Mouse (Mus musculus) stomach, embryonic 14.5 days (tissue): ENCODE results near the gene E130218I03Rik. TPM values are rescaled to one million over a fixed set of nuclear protein-coding genes. Genes with fewer than 3 reads are reported as not detected.

ENCODE experiments used
- ATAC-seq: fragments of 200-750 bp; cut with Nextera tagmentation; 2 replicates; pipeline ENCODE4 v1.8.0; 2017; ENCODE audit warnings: low read depth, moderate TSS enrichment; ENCODE audit not compliant: insufficient number of reproducible peaks, insufficient read depth, low FRiP score
- H3K27ac ChIP-seq: fragments of 300-500 bp; sonication (generic); 2 replicates; pipeline ENCODE4 v1.5.1; 2014; ENCODE audit warnings: mild to moderate bottlenecking, low read length, moderate library complexity, mixed read lengths
- H3K27me3 ChIP-seq: fragments of 300-500 bp; sonication (generic); 2 replicates; pipeline ENCODE4 v1.6.1; 2014; ENCODE audit warnings: low read length, control low read depth, mixed read lengths; ENCODE audit not compliant: control insufficient read depth, insufficient read depth
- H3K36me3 ChIP-seq: fragments of 300-500 bp; sonication (generic); 2 replicates; pipeline ENCODE4 v1.6.1; 2014; ENCODE audit warnings: mild to moderate bottlenecking, control low read depth, low read length, moderate library complexity, mixed read lengths; ENCODE audit not compliant: control insufficient read depth, insufficient read depth
- H3K4me1 ChIP-seq: fragments of 300-500 bp; sonication (generic); 2 replicates; pipeline ENCODE4 v1.6.1; 2014; ENCODE audit warnings: low read length, control low read depth, mixed read lengths; ENCODE audit not compliant: control insufficient read depth, insufficient read depth
- H3K4me2 ChIP-seq: fragments of 300-500 bp; sonication (generic); replicated peaks from 2 replicates; pipeline ENCODE4 v1.6.1; 2014; ENCODE audit warnings: low read depth, low read length, control low read depth
- H3K4me3 ChIP-seq: fragments of 300-500 bp; sonication (generic); 2 replicates; pipeline ENCODE4 v1.5.1; 2014; ENCODE audit warnings: low read depth, low read length, control low read depth
- H3K9ac ChIP-seq: fragments of 300-500 bp; sonication (generic); replicated peaks from 2 replicates; pipeline ENCODE4 v1.6.1; 2014; ENCODE audit warnings: low read depth, mild to moderate bottlenecking, control low read depth, low read length, moderate library complexity, mixed read lengths
- H3K9me3 ChIP-seq: fragments of 300-500 bp; sonication (generic); 2 replicates; pipeline ENCODE4 v1.6.1; 2016; ENCODE audit warnings: low read depth, low read length, control low read depth; ENCODE audit not compliant: control insufficient read depth
- WGBS: fragments of 180-500 bp; shearing (Covaris S2); extraction: QIAGEN DNeasy Blood & Tissue Kit; methylation state at CpG from one replicate; pipeline ENCODE4 v1.1.7; 2014; 5-methylcytosine and 5-hydroxymethylcytosine counted together
- polyA plus RNA-seq: library from polyadenylated mRNA; unstranded; fragments of >200 nt; fragmentation: Nextera tagmentation; extraction: Ambion mirVana; gene quantifications from 2 replicates; pipeline ENCODE4 v1.2.1, GENCODE M21; 2014

Gene E130218I03Rik
- polyA plus RNA-seq, 1 experiment from 2014 or later: 0.41 TPM

DNA sequence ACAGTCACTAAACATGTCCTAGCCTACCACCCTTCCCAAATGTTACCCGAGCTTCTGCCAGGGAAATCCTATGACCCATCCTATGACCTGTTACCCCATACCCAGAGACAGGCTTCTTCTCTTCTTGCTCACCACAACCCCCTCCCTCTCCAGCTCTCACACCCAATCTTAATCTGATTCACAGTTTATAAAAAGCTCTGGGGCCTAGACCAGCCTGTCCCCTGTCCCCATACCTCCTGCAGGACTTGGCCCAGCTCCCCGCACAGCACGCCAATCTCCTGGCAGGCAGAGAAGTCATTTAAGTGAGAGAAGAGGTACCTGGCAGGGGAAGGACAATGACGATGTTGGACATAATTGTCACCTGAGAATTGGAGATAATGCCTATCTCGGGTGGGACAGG lies 8.6 kb upstream of the E130218I03Rik start:
- Histone ChIP-seq H3K4me1 (0 out of 2 replicates have a peak, but pooled peaks cover 2% of the 10 kb centered on the region), H3K27ac (no peak overlapping the region), H3K27me3 (no peaks in the 10 kb centered on the region), H3K36me3 (no peaks in the 10 kb centered on the region), H3K9me3 (no peaks in the 10 kb centered on the region), H3K9ac (no peak overlapping the region), H3K4me3 (no peak overlapping the region), H3K4me2 (no peak overlapping the region)
- no peak for ATAC-seq
- WGBS: 77% methylated on average over 5 of the region's 5 CpGs

DNA sequence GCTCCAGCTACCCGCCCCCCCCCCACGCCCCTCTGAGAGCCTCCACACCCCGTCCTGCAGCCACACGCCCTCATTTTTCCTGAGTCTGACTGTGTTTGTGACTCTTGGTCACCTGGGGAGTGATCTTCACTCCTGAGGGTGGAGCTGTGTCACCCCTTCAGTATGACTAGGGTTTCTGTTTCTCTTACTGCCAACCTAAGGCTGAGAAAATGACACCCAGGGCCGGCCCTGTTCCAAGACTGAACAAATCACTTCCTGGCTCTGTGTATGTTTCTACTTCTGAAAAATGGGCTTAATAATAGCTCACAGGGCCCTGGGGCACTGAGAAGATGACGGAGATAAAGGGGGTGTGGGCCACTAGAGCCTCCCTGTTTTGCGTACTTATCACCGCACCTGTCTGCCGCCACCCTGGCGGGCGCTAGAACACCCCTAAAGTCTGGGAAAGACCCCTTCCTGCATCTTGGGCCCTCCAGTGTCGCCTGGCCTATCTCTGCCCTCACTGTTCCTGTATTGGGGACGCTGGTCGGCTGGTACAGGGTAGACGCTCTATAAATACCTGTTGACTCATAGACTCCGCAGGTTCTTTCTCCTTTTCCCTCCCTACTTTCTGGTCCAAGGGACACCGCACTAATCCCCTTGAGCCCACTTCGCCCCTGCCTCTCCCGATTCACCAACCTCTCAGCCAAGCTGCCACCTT lies 5.7 kb upstream of the E130218I03Rik start:
- H3K9me3 ChIP-seq: no peaks in the 10 kb centered on the region
- no peaks in the 10 kb centered on the region for H3K27me3 ChIP-seq
- H3K4me2 ChIP-seq: peak overlapping the region; percentile 32
- peak overlapping the region; percentile 27 for H3K4me3 ChIP-seq
- WGBS: 18% methylated on average over 19 of the region's 19 CpGs
- H3K36me3 ChIP-seq: no peaks in the 10 kb centered on the region
- no peak overlapping the region for H3K27ac ChIP-seq
- peak; percentile 39; the same call in 1 of the 2 replicates for ATAC-seq
- H3K9ac ChIP-seq: no peak overlapping the region
- H3K4me1 ChIP-seq: 0 out of 2 replicates have a peak, but pooled peaks cover 2% of the 10 kb centered on the region

DNA sequence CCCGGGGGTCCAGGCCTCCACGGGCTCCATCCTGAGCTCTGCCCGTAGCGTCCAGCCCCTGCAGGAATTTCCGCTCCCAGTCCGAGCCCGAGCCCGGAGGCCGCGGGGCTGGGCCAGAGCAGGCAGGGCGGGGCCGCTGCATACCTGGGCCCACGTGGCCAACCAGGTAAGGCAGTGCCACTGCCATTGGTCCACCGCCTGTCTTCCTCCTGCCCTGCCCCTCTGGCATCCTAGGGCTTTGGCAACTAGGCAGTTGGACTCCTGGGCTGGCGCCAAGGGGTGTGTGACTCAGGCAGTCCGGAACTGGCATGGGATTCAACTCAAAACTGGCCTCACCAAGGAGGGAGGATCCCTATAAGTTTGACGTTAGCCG lies 5.2 kb upstream of the E130218I03Rik start, which contains the start of gene Cnksr1:
Gene Cnksr1, minus strand, starts transcription at position 121 of the 373 bp plus-strand sequence.
- H3K9ac ChIP-seq: no peak within 1 kb of the TSS
- H3K4me3 ChIP-seq: peak within 1 kb of the TSS; percentile 27
- no peaks in the 10 kb centered on the region for H3K9me3 ChIP-seq
- H3K36me3 ChIP-seq: no peaks in the 10 kb centered on the region
- H3K27ac ChIP-seq: no peak within 1 kb of the TSS
- peak within 1 kb of the TSS; percentile 32 for H3K4me2 ChIP-seq
- H3K4me1 ChIP-seq: 0 out of 2 replicates have a peak, but pooled peaks cover 2% of the 10 kb centered on the region
- H3K27me3 ChIP-seq: no peaks in the 10 kb centered on the region
- peak; percentile 93 for ATAC-seq
- 3% methylated on average over 18 of the region's 18 CpGs for WGBS

DNA sequence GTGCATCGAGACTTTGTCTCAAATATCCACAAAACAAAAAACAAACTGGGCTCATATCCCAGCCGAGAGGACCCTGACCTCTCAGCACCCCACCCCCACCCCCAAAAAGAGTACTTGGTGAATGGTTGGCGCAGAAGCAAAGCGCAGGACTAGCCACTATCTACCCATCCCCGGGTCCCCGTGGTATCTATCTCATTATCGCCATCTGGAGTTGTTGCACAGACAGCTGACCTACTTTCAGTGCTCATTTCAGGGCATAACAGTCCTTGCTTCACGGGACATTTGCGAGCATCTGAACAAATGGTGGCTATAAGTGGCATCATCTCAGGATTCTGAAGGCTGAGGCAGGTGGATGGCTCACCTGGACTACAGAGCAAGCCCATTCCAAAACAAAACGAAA lies 4.8 kb upstream of the E130218I03Rik start:
- H3K36me3 ChIP-seq: no peaks in the 10 kb centered on the region
- WGBS: 10% methylated on average over 10 of the region's 10 CpGs
- no peak overlapping the region for H3K4me3 ChIP-seq
- no peak for ATAC-seq
- 0 out of 2 replicates have a peak, but pooled peaks cover 2% of the 10 kb centered on the region for H3K4me1 ChIP-seq
- H3K27ac ChIP-seq: no peak overlapping the region
- peak overlapping the region; percentile 32 for H3K4me2 ChIP-seq
- no peak overlapping the region for H3K9ac ChIP-seq
- H3K9me3 ChIP-seq: no peaks in the 10 kb centered on the region
- H3K27me3 ChIP-seq: no peaks in the 10 kb centered on the region

DNA sequence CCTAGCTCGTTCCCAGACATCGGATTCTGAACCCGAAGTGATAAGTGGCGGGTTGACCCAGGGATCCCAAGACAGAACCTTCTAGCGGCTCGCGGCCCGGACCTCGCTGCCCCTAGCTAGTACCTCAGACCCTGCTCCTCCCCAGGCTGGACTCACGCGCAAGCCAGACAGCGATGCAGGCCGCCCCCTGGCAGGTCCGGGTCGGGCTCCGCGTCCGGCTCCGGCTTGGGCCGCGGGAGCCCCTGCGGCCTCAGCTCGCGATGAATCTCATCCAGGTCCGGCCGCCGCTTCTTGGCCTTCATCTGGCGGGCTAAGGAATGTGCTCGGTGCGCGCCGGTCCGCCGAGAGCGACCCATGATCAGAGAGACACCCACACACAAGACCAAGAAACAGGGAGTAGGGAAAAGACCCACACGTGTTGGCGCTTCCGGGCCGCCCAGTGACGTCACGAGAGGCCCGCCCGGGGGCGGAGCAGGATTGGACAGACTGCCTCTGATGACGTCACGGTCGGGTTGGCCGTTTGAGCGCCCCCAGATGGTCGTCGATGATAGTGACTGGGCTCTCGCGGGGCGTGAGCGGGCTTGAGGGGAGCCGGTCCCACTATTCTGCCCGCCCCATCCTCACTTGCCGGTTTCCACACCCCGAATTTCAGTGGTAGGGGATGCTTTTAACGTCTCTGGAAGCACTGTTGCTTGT lies 1.8 kb downstream of the E130218I03Rik start, which contains the start of gene Zfp593:
Gene Zfp593, minus strand, starts transcription at position 445 of the 696 bp plus-strand sequence.
- ATAC-seq: peak; percentile 74
- Histone ChIP-seq H3K4me3 (peak within 1 kb of the TSS; percentile 53), H3K9ac (peak within 1 kb of the TSS; percentile 77), H3K27me3 (0 out of 2 replicates have a peak, but pooled peaks cover 7% of the 10 kb centered on the region), H3K27ac (no peak within 1 kb of the TSS), H3K9me3 (no peaks in the 10 kb centered on the region), H3K4me1 (peaks cover 15% of the 10 kb centered on the region), H3K36me3 (no peaks in the 10 kb centered on the region), H3K4me2 (peak within 1 kb of the TSS; percentile 87)
- WGBS: under 1% methylated on average over 60 of the region's 60 CpGs

DNA sequence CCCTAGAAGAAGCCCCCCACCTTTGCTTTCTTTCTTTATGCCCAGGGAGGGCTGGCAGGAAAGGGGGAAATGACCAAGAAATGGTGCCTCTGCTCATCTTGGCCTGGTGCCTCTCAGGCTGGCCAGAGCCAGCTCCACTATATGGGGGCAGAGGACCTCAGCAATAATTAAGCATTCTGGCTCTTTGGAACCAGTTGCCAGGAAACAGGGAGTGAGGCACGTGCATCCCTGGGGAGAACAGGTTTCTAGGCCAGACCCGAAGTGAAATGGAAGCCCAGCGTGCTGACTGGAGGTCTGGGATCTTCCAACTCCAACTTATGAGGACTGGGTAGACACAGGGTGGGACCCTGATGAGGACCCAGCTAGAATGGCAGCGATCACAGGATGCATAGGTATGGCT lies 2.8 kb downstream of the E130218I03Rik start:
- H3K4me1 ChIP-seq: peaks cover 20% of the 10 kb centered on the region
- H3K4me3 ChIP-seq: no peak overlapping the region
- no peaks in the 10 kb centered on the region for H3K36me3 ChIP-seq
- H3K4me2 ChIP-seq: no peak overlapping the region
- 59% methylated on average over 4 of the region's 4 CpGs for WGBS
- H3K9me3 ChIP-seq: no peaks in the 10 kb centered on the region
- H3K27me3 ChIP-seq: peaks cover 14% of the 10 kb centered on the region; the same call in 1 of the 2 replicates
- ATAC-seq: no peak
- no peak overlapping the region for H3K27ac ChIP-seq
- H3K9ac ChIP-seq: no peak overlapping the region

DNA sequence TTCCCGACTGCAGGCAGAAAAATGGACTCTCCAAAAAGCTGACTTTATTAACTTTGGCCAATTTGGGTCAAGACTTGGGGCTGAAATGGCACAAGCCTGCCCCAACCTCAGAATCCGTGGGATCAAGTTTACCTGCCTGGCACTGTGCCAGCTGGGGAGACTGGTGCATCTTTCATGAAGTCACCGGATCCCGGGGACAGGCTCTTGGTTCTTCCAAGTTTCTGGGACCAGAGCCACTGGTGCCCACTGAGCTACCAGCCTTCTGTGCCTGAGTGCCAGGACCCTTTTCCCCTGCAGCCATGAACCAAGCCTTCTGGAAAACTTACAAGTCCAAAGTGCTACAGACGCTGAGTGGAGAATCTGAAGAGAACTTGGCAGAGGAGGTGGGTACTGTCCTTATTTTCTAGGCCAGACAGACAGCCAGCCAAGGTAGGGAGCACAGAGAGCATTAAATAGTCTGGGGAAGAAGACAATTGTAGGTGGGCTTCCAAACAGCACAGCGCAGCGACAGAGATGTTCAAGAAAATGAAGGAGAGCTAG lies 3.3 kb downstream of the E130218I03Rik start, which contains the start of gene Gm30191:
Gene Gm30191, plus strand, starts transcription at position 217 of the 540 bp plus-strand sequence.
- WGBS: 78% methylated on average over 7 of the region's 7 CpGs
- Histone ChIP-seq H3K4me2 (peak within 1 kb of the TSS; percentile 87), H3K36me3 (no peaks in the 10 kb centered on the region), H3K27me3 (peaks cover 17% of the 10 kb centered on the region), H3K9ac (peak within 1 kb of the TSS; percentile 77; the same call in 1 of the 2 replicates), H3K9me3 (no peaks in the 10 kb centered on the region), H3K4me1 (peaks cover 23% of the 10 kb centered on the region), H3K27ac (no peak within 1 kb of the TSS), H3K4me3 (peak within 1 kb of the TSS; percentile 53; the same call in 1 of the 2 replicates)
- no peak for ATAC-seq

DNA sequence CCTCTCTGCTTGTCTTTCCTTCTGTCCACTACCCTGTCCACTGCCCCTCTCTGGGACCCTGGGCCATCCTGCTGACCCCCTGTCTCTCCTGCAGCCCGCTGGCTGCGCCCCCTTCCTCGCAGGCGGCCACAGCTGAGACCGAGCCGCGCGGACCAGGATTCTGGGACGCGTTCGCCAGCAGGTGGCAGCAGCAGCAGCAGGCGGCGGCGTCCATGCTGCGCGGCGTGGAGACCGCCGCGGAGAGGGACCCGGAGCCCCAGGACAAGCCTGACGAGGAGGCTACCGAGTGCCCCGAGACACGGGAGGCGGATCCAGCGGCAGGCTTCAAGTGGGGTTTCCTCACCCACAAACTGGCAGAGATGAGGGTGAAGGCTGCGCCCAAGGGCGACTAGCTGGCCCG lies 6.2 kb downstream of the E130218I03Rik start:
- Histone ChIP-seq H3K4me1 (peaks cover 34% of the 10 kb centered on the region), H3K27me3 (peaks cover 25% of the 10 kb centered on the region), H3K4me3 (peak overlapping the region; percentile 26), H3K36me3 (no peaks in the 10 kb centered on the region), H3K9ac (no peak overlapping the region), H3K27ac (no peak overlapping the region), H3K4me2 (peak overlapping the region; percentile 98), H3K9me3 (no peaks in the 10 kb centered on the region)
- 1% methylated on average over 30 of the region's 30 CpGs for WGBS
- ATAC-seq: peak; percentile 73; the same call in 1 of the 2 replicates
